Mouse (Mus musculus) retina, adult 2 months (tissue): ENCODE results near the gene Rpl32.

ENCODE experiments used
- DNase-seq: peaks from one replicate; pipeline ENCODE4 v3.0.0-alpha.2; 2012; ENCODE audit warnings: low read depth, low spot score

Gene Rpl32

DNA sequence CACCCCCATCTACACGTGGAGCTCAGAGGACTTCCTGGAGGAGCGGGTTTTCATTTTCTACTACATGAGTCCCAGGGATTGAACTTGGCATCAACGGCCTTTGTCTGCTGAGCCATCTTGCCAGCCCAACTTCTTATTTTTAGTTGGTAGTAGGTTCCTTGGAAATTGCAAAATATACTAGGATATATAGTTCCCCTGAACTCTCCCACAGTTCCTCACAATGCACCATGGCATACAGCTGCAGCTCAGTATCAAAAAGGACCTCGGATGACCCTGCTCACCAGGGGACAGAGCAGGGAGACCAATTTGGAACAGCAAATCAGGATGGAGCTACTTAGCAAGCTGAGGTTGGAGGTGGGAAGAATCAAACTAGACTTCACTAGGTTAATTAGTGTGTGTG lies 6.5 kb upstream of the Rpl32 start:
- DNase-seq, result no peak

DNA sequence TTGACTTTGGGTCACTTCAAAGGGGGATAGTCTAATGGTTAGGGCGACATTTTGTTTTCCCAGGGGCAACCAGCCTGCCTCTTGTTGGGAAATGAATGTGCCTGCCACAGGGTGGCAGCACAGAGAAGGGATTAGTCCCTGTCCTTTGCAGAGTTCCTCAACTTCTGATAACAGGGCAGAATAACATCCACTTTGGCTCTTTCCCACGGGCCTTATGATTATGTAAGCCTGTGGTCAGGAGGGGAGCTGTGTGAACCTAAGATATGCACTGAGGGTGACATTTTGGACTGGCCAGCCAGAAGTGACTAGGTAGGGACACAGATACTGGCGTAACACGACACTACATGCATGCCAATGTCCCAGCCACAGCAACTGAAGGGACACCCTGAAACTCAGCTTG lies 5.6 kb upstream of the Rpl32 start:
- no peak for DNase-seq

DNA sequence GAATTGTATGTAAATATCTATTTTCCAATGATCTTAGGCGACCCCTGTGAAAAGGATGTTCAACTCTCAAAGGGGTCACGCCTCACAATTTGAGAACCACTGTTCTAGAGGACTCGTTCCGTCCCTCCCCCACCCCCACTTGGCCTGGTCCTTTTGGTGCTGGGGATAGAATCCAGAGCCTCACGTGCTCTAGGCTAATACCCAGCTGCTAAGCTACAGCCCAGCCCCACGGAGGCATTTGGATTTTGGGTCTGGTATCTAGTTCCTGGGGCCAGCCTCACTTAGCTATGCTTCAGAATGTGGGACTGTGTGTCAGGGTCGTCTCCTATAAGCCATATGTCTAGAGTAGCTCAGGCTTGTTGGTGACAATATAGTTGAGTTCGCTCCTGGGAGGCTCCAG lies 3.1 kb upstream of the Rpl32 start:
- no peak for DNase-seq

DNA sequence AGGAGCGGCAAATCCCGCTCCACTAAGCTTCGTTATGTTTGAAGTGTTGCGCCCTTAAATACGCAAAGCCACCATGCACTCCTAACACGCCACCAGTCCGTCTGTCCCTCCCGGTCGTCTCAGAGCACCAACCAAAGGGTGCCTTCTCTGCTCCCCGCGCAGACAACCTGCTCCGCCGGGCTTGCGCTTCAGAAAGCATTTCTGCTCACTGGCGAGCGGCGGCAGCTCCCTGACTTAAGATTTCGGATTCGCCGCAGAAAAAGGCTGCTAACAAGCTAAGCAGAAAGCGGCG lies 405 bp downstream of the Rpl32 start:
- DNase-seq, result no peak

DNA sequence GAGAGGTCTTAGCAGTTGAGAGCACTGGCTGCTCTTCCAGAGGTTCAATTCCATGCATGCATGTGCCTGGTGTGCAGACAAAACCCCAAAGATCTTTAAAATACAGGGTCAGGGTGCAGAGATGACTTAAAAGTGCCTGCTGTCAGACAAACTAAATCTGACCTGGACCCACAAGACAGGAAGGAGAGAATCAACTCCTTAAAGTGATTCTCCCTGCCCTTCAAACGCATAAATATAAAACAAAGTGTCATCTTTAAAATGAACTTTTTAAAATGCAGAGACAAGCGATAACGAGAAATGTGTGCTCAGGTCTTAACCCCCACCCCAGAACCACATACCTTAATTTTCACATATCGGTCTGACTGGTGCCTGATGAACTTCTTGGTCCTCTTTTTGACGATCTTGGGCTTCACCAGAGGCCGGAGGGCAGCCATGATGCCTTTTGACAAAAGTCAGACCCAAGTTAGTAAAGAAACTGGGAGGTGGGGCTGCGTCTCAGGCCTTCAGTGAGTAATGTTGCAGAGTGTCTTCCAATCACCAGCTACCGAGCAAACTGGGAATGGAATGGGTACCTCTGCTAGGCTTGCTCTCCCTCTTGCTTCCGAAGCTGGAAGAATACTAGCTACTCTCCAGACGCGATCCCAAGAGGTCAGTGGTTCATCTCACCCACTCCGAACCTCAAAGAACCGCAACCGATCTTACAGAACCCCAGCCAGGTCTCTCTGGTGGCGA lies 917 bp downstream of the Rpl32 start:
- DNase-seq, result no peak

DNA sequence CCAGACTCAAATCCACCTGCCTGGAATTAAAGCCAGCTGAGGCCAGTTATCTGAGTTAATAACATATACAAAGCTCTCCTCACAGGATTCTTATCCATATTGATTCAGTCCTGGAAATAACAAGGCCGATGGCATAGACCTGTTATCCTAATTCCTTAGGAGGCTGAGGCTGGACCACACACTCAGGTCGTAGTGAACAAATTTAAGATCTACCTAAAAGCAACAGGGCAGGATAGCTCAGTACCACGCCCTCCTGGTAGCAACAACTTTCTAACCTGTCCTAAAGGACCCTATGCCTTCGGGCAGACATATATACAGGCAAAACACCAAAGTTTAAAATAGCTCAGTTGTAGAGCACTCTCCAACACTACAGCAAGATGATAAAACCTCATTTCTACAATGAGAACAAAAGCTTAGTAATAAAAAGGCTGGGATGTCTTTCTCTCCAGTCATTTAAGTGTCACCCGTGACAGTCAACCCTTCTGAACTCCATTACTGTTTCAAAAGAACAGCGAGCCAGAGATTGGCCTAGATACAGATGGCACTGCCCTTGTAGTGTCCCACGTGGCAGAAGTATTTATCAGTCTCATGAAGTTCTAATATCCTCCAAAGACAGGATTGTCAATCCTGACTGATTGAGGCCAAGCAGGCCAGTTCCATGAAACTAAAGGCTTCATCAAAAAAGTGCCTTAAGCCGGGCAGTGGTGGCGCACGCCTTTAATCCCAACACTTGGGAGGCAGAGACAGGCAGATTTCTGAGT lies 3.9 kb downstream of the Rpl32 start:
- DNase-seq, result no peak

DNA sequence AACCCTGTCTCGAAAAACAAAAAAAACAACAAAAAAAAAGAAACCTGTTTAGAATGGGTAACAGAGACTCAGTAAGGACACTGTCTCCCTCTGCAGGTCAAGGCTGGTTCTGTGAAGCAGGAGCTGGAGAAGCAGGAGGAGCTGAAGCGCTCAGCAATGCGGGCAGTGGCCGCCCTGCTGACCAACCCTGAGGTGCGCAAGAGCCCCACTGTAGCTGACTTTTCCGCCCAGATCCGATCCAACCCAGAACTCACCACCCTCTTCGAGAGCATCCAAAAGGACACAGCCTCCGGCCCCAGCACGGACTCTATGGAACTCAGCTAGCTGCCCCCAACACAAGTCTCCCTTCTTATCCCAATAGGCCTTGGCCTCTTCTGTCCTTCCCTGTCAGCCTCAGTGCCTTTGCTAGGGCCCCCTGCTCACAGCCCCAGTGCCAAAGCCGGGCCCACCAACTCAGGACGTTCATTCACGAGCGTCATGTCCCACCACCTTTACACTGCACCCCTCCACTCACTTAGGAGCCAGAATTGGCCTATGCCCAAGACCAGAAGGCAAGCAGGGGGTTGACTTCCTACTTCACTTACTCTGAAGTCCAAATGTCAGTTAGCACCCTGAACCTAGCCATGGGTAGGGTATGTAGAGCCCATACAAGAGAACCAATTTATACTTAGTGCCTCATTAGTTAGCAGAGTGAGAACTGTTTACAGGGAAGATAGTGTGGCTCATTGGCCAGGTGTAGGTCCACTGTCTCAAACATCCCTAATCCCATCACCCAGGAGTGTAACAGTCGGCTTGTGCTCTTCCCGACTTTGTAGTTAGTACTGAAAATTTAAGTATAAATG lies 4.8 kb downstream of the Rpl32 start:
- no peak for DNase-seq

DNA sequence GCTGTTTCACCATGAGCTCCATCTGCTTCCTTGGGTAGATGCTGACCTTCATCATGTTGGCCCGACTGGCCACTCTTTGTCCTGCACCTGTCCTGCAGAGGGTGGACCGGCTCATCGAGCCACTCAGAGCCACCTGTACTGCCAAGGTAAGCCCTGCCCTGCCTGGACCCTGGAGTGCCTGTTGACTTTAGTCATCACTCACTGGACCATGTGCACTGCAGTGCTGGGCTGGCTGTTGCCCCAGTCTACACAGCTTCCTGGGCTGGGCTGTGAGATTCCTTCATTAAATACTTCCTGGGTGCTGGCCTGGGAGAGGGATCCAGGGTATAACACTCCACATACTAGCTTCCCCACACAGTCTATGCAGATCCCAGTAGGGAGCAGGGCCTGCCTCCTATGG lies 6.7 kb downstream of the Rpl32 start:
- DNase-seq, result no peak

DNA sequence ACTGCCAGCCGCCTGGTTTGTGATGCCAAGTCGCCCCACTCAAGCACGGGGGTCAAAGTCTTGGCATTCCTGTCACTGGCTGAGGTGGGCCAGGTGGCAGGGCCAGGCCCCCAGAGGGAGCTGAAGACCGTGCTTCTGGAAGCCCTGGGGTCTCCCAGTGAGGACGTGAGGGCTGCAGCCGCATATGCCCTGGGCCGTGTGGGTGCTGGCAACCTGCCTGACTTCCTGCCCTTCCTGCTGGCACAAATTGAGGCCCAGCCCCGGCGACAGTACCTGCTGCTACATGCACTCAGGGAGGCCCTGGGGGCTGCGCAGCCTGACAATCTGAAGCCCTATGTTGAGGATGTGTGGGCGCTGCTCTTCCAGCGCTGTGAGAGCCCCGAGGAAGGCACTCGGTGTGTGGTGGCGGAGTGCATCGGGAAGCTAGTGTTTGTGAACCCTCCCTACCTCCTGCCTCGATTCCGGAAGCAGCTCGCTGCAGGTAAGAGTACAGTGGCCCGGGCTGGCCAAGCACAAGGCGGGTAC lies 15.8 kb downstream of the Rpl32 start:
- no peak for DNase-seq

DNA sequence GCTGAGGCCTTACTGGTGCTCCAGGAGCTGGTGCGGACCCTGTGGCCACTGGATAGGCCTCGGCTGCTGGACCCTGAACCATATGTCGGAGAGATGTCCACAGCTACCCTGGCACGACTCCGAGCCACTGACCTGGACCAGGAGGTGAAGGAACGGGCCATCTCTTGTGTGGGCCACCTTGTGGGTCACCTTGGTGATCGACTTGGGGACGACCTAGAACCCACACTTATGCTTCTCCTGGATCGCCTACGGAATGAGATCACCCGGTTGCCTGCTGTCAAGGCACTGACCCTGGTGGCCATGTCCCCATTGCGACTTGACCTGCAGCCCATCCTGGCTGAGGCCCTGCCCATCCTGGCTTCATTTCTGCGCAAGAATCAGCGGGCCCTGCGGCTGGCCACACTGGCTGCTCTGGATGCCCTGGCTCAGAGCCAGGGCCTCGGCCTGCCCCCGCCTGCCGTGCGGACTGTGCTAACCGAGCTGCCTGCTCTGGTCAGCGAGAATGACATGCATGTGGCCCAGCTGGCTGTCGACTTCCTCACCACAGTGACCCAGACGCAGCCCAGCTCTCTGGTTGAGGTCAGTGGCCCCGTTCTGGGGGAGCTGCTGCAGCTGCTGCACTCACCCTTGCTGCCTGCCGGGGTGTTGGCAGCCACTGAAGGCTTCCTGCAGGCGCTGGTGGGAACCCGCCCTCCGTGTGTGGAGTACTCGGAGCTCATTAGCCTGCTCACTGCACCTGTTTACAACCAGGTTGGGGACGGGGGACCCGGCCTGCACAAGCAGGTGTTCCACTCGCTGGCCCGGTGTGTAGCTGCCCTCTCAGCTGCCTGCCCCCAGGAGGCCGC lies 16.5 kb downstream of the Rpl32 start:
- no peak for DNase-seq

DNA sequence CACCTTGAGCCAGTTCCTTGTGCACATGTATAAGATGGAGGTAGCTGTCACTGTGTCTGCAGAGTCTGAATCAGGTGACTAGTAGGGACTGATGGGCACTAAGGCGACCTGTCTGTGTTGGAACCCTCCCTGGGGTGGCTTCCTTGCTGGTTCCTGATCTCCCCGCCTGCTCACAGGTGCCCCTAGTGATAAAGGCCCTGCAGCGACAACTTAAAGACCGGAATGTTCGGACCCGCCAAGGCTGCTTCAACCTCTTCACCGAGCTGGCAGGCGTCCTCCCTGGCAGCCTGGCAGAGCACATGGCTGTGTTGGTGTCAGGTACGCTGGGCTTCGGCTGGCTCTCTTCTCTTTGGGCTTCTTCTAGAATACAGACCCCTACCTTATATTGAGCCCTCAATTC lies 17.5 kb downstream of the Rpl32 start:
- DNase-seq, result no peak

DNA sequence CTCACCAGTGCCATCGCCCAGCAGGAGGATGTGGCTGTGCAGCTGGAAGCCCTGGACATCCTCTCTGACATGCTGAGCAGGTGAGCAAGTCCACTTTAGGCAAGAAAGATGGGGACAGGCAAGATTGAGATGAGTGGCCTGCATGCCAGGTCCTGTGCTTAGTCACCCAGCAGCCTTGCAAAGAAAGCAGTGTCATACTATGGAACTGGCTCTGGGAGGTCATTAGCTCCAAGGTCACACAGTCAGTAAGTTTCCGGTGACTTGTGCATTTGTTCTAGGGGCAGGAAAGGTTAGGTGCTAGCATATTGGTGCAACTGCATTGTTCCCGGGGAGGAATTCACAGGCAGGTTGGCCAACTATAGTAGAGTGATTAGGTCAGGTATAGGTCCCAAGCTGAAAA lies 25.8 kb downstream of the Rpl32 start:
- DNase-seq, result no peak

DNA sequence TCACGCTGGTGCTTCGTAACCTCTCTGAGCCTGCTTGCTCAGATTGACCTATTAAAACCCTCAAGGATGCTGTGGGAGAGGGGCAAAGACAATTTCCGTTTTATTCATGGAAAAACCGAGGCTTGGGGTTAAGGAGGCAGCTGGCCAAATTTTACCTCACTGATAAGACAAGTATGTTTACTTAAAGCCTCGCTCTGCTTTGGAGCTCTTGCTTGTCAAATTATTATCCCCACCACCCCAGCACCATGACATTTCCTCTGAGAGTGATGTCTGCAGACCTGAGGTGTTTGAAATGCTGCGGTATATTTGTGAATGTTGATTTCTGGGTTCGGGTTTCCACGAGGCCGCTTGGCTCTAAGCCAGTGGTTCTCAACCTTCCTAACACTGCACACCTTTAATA lies 32.2 kb downstream of the Rpl32 start:
- DNase-seq, result no peak

DNA sequence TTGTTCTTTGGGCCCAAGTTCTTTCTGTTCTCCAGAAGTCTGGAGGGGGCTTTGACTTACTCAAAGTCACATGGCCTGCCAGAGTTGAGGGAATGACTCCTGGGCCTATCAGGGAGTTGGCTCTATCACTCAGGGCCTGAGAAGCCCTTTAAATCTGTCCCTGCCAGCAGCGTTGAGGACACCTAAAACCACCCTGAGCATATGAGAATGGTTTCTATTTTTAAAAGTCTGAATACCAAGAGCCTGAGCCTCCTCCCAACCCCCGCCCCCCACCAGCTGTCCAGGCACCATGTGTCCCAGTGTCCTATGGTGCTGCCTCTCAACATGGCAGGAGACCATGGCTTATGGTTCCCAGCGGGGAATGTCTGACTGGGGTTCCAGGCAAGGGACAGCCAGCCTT lies 32.7 kb downstream of the Rpl32 start:
- no peak for DNase-seq

DNA sequence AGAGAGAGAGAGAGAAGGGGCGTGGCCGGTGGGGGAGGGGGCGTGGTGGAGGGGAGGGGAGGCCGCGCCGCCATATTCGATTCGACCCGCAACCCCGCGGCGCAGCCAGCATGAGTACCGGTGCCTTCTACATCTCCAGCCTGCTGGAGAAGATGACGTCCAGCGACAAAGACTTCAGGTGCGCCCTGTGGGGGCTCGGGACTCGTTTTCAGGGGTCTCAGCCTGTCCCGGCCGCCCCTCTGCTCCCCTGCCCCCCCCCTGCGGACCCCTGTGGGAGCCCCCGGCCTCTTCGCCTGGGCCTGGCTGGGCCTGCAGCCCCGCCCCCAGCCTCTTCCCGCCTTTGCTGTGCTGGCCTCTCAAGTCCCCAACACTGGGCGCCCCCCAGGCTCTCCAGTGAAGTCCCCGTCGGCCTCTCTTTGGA lies 34.0 kb downstream of the Rpl32 start, which contains the start of gene Cand2:
Gene Cand2, plus strand, starts transcription at position 38 of the 421 bp plus-strand sequence.
- DNase-seq, result no peak

DNA sequence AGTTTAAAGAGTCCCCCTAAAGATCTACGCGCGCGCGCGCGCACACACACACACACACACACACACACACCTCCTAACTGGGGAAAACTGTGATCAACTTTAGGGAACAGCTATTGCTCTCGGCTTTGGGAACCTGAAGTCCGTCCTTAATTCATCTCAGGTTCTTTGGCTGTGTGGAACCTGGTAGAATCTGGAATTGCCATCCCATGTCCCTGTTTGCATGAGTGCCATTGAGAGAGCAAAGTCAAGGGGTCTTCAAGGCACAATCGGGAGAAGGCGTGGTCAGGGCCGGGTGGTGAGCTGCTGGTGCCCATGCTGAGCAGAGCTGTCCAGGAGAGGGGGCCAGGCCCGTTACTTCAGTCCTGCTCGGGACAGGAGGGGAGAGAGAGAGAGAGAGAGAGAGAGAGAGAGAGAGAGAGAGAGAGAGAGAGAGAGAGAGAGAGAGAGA lies 34.6 kb downstream of the Rpl32 start:
- no peak for DNase-seq

DNA sequence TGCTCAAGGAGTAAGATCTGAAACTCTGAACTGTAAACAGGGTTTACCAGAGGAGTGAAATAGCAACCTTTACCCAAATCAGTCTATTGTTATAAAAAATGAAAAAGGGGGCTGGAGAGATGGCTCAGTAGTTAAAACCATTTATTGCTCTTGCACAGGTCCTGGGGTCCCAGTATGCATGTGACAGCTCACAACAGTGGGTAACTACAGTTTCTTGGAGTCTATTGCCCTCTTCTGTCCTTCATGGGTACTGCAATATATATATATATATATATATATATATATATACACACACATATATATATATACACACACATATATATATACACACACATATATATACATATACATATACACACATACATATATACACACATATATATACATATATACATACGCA lies 35.9 kb downstream of the Rpl32 start:
- DNase-seq, result no peak

DNA sequence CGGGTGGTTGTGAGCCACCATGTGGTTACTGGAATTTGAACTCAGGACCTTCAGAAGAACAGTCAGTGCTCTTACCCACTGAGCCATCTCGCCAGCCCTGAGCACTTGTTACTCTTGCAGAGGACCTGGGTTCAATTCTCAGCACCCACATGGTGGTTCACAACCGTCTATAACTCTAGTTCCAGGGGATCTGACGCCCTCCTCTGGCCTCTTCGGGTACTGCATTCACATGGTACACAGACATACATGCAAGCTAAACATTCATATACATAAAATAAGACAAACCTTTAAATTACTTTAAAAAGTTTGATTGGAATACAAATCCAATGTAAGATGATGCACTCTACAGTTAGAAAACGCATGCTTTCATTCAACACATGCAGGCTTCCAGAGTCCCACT lies 36.3 kb downstream of the Rpl32 start:
- DNase-seq, result no peak

DNA sequence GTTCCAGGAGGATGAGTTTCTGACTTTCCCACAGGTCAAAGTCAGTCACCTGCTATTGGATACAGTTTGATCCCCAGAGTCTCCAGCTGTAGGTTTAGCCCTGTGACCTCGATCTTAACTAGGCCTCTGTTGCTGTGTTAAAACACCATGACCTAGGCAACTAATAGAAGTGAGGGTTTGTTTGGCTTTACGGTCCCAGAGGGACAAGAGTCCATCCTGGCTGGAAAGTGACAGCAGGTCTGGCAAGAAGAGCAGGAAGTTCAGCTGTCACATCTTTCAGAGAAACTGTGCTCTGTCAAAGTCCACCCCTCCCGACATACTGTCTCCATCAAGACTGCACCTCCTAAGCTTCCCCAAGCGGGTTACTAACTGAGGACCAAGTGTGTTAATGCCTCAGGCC lies 37.7 kb downstream of the Rpl32 start:
- DNase-seq, result no peak

DNA sequence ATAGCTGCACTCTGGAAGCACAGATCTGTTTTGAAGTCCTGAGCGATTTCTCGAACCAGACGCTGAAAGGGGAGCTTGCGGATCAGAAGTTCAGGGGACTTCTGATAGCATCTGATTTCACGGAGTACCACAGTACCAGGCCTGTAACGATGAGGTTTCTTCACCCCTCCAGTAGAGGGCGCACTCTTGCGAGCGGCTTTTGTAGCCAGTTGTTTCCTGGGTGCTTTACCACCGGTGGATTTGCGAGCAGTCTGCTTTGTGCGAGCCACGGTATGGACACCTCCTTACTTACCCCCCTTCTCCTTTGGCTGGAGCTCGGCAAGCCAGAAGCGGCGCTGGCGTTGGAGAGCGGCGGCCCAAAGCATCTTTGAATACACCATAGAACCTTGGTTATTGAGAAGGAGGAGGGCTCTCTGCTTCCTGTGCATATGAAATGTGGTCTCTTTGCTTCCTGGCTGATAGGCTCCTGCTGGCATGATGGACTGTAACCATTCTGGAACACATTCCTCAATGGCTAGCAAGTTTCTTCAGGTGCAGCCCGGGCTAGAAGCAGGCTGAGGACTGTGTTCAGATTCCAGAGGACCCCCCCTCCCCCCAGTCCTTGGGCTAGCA lies 38.4 kb downstream of the Rpl32 start:
- no peak for DNase-seq

DNA sequence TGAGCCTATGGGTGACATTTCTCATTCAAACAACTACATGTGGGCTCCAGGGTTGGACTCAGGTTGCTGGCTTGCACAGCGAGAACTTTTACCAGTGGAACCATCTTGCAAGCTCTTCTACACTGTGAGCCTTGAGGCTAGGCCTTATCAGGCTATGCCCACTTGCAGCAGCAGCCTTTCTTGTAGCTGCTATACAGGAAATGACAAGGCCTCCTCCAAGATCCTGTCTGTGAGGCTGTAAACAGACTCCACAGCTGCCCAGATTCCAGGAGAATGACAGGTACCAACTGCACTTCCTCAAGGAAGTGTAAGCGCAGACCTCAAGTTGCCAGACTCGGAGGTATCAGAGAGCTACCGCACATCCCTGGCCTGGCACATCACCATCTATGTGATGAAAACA lies 40.3 kb downstream of the Rpl32 start:
- DNase-seq, result no peak
